Mouse (Mus musculus) thymus, postnatal 14 days (tissue): Measurements from ENCODE around the gene Chrna3.

Experiments
- DNase-seq: peaks from one replicate; pipeline ENCODE4 v3.0.0; 2021

The Chrna3 gene

DNA sequence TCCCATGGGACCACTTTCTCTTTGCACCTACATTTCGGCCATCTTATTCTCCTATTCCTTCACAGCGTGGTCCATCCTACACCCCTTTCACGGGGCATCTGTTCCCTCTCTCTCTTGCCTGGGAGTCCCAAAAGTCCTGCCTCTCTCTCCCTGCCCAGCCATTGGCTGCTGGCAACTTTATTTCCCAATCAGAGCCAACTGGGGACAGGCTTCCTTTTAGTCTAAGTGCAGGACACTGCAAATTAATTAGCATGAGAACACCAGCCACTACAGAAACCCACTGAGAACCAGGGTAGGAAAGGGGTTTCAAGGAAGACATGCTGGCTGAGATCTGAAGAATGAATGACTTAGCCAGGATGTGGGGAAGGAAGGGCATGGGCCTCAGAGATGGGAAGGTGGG lies 32.0 kb downstream of the Chrna3 start:
- DNase-seq, result no peak

DNA sequence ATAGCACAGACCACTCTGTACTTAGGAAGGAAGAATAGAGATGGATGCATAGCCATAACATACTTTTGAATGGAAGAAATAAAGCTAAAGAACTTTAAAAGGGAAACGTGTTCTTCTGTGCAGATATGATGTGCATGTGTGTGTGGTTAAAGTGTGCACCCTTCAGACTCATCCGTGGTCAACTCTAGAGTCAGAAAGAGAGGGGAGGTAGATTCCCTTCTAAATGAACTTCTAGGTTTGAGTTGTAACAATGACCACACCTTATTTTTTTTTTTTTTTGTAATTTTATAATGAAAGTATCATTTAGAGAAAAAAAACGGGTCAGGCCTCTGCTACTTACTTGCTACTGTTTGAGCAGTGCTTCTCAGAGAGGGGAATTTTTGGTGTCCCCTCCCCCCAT lies 36.0 kb downstream of the Chrna3 start:
- DNase-seq, result no peak

DNA sequence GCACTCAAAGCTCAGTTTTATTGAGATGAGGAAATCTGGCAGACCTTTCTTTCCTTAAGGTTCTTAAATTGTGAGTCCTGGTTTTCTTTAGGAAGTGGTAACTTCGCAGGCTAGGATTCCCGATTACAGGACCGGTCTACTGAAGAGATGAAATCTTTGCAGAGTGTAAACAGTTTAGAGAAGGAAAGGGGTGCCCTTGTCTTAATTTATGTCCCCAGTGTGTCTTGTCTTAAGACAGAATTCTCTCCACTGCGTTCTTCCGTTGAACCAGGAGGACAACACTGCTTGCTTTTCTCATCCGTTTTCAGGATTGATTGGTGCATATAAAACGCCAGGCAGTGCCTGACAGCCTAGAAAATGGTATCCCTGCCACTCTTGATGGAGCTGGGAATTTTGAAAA lies 44.0 kb downstream of the Chrna3 start:
- no peak for DNase-seq

DNA sequence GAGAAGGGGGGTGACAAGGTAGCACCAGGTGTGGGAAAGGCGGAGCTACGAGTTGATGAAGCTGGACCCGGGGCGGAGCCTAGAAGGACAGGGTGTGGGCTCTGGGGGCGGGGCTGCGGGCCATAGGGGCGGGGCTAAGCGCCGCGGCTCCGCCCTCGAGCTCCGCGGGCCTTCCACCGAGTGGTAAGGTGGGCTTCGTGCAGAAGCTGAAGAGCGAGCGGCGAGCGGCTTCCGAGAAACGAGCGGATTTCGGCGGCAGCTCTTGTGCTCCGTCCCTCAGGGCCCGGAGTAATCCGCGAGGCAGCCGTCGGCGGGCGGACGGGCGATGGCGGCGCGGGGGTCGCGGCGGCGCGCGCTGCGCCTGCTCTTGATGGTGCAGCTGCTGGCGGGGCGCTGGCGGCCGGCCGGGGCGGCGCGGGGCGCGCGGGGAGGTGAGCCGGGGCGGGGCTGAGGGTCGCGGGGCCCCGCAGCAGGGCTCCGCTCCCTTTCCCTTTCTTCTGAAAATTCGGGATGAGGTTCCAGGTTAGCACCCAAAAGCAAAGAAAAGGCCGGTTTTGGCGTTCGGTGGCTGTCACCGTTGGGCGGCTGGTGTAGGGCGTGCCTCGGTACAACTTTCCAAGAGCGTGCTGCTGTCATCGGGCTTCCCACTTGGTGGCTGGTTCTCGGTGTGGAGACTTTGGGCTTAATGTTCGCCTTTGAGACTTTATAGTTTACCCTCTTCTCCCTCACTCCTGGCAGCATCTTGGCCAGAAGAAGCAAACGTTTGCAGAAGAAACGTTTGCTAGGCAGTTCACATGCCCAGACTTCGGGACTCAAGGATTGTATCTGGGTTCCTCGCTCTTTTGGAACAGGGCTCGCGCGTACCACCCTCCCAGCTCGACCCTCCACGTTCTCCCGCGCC lies 44.8 kb downstream of the Chrna3 start:
- peak; percentile 46 for DNase-seq

DNA sequence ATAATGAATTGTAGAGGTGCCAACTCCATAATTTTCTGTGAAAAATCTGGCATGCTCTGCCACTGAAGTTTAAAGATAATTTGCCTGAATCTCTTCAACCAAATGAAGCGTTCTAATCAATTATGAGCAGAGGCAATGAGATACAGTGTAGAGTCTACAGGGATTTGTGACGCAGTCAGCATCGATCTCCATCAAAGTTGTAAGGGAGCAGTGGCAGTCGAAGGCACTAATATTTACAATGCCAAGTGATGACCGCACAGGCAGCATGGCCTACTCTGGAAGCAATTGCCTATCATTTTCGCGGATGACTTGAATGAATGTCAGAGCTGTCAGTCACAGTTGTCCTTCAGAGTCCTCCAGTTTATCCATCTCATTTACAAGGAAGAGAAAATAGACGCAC lies 45.7 kb downstream of the Chrna3 start, which contains the start of gene Chrna5:
TSS of gene Chrna5 (plus strand) at position 207 of the 400 bp plus-strand sequence.
- DNase-seq, result no peak

DNA sequence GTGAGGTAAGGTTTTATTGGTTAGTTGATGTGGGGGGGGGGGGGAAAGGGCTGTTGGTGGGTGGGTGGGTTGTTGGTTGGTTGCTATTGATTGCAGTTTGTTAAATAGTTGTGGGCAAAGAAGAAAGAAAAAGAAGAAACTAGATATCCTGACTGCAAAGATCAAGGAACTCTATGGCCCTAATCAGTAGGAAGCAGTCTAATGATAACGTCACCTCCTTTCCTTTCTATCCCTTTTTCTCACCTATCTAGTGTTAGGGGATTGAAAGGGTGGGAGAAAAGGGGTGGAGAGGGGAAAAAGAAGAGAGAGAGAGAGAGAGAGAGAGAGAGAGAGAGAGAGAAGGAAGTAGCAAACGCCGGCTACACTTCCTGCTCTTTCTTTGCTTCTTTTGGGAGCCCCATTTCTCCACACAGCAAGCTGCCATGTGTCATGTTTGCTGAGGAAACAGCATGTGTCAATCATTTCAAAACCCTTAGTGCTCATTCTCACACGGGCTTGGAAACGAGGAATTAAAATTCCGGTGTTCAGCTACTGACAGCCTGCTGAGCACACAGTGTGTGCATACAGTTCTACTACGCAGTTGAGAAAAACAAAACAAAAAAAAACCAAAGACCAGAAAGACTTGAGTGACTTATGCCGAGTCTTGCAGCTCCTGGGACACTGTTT lies 56.3 kb downstream of the Chrna3 start:
- DNase-seq, result no peak

DNA sequence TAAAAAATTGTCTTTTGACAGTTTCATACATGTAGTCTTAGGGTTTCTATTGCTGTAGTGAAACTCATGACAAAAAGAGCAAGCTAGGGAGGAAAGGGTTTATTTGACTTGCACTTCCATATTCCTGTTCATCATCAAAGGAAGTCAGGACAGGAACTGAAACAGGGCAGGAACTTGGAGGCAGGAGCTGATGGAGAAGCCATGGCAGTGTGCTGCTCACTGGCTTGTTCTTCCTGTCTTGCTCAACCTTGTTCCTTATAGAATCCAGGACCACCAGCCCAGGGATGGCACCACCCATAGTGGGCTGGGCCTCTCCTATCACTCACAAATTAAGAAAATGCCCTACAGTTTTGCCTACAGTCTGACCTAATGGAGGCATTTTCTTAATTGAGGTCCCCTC lies 62.7 kb downstream of the Chrna3 start:
- DNase-seq, result no peak

DNA sequence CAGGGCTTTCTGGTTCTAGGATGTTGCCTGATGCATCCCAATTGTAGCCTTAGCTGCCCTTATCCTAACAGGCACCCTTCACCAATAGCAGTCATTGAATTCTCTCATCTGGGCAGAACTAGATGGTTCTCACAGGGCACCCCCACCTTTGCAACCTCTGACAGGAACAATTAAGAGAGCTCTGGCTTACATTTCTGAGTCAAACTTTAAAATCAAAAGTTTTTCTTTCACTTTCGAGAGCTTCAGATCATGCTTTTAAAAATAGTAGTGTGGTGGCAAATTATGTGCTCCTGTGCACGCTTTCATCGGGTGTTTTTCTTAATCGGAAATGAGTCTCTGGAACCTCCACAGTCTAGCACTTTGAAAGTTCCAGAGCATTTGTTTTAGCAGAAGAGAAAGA lies 65.3 kb downstream of the Chrna3 start:
- DNase-seq, result no peak
